Mouse (Mus musculus): Measurements from ENCODE around the gene Epb41l3.
"Not testable (repeated sequence)": the region's sequence is repeated elsewhere in the genome, so short reads cannot be mapped to it uniquely, and the experiment has no call there.

The Epb41l3 gene

GRCm38 (mm10) chr17:69105799-69106401 is 30.4 kb downstream of the Epb41l3 start:
- in situ Hi-C loops (cut with MboI; ENCODE audit: unreplicated experiment in 2 of 2): no loop called here

DNA sequence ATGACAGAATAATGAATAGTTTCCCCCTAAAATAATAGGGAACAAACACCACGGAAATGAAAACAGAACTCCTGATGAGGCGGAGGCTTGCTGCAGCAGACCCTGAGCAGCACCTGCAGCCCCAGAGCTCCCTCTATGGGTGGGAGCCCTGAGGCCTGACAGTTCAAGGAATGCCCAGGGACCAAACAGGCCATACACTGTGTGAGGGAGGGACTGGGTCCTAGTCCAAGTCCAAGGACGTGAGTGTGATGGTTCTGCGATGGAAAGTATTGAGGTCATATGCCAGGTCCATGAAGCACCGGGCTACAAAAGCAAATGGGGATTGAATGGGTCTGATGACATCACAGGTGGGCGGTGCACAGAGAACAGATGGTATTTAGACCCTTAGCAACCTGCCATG is 33.7 kb downstream of the Epb41l3 start:
- in situ Hi-C loops (cut with MboI; ENCODE audit: unreplicated experiment in 2 of 2): no loop called here

DNA sequence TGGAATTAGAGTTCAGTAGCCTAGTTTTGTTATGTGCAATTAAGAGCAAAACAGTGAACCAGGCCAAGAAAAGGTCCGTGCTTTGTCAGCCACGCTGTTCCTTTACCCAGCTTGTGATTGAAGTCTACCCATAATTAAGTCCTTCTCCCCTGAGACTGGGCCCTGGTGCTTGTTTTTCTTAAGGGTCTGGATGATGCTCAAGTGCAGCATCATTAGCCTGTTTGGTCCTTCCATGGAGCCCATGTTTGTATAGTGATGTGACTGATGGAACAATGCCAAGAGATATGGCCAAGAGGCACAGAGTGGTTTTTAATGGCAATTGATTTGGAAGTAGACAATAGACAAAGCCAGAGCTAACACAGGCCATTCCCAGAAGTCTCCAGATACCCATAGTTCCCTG is 36.7 kb downstream of the Epb41l3 start:
- in situ Hi-C loops (cut with MboI; ENCODE audit: unreplicated experiment in 2 of 2): no loop called here

DNA sequence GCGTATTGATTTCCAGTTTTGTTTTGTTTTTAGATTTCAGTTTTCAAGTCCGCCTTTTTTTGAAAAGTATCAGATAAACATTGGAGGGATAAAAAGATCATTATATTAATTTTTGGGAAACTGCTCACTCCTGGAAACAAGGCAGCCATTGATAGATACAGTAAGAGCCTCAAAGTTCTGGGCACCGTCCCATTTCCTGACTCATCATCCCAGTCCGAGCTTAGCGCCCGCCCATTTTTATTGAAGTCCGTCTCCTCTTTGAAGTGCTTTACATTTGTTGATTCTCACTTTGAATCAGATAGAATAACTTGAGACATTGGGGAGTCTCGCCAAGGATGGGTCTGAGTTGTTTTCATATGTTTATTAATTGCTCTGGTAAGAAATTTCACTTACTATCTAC is 43.7 kb downstream of the Epb41l3 start:
- in situ Hi-C loops (cut with MboI; ENCODE audit: unreplicated experiment in 2 of 2): no loop called here

DNA sequence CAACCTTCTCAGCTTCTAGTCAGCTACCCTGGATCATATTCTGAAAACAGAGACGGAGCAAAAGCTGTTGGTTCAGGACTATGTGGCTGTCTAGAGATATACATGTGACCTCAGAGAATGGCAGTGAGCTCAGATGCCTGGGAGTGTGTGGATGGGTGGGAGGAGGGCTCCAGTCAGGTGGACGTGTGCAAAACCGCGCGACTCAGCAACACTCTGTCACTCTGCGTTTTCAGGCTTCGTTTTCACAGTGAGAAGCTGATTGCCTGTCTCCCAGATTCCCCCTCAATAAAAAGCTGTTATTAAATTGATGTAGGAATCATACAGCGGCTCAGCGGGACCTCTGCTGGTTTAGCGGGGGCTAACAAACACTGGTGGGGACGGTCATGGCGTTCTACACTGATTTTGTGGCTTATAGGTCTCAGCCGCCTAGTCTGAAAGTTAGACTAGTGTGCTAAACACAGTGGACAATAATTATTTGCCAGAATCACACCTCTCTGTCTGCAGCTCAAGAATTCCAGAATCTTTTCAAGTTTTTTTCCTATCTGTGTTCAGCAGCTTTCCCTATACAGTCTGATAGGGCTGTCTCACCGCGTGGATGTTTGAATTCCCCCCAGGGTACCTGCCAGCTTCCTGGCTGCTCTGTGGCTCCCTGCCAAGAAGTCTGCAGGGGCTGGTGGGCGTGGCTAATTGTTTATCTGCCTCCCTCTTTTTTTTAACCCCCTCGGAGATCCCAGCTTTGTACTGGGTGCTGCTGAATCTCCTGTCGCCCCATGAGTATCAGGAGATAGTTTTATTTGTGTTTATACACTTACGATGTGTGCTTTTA is 45.3 kb downstream of the Epb41l3 start:
- in situ Hi-C loops (cut with MboI; ENCODE audit: unreplicated experiment in 2 of 2): no loop called here

GRCm38 (mm10) chr17:69122403-69122802 is 46.9 kb downstream of the Epb41l3 start:
- in situ Hi-C loops (cut with MboI; ENCODE audit: unreplicated experiment in 2 of 2): not testable (repeated sequence)

- in situ Hi-C loops (cut with MboI; ENCODE audit: unreplicated experiment in 2 of 2): no loop called here
Measured at GRCm38 (mm10) chr17:69127436-69127835, 52.0 kb downstream of the Epb41l3 start.

DNA sequence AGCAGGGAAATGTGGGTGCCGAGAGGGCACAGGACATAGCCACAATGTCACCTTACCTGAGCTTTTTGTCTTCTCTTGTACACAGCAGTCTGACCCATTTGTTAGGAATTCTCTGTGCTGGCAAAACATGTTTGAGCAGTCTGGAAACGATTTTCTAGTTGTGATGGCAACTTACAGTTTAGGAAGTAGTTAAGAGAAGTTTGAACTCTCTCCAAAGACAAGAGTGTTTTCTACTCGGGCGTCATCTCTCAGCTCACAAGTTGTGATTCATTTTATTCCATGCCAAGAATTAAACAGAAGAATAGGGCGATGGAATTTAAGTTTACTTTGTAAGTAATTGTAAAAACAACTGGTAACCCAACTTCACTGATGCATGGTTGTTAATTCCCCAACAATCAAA is 52.5 kb downstream of the Epb41l3 start:
- in situ Hi-C loops (cut with MboI; ENCODE audit: unreplicated experiment in 2 of 2): no loop called here

- in situ Hi-C loops (cut with MboI; ENCODE audit: unreplicated experiment in 2 of 2): no loop called here
Measured at GRCm38 (mm10) chr17:69129434-69129833, 54.0 kb downstream of the Epb41l3 start.

- in situ Hi-C loops (cut with MboI; ENCODE audit: unreplicated experiment in 2 of 2): no loop called here
Measured at GRCm38 (mm10) chr17:69143017-69143416, 67.5 kb downstream of the Epb41l3 start.

DNA sequence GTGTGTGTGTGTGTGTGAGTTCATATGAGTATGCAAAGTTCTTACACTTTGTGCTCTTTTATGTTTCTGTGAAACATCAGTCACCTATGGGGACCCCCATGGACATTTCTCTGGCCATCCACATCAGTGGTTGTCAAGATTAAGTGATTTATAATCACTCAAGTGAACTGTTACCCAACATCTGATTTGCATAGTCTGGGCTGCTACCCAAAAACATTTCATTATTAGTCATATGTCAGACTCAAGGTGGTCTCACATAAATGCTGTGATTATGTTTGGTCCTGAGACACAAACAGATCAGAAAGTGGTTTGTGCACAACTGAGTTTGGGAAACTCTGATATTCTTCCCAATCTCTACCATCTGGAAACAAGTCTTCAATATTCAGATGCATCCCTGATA is 75.3 kb downstream of the Epb41l3 start:
- in situ Hi-C loops (cut with MboI; ENCODE audit: unreplicated experiment in 2 of 2): no loop called here

- in situ Hi-C loops (cut with MboI; ENCODE audit: unreplicated experiment in 2 of 2): no loop called here
Measured at GRCm38 (mm10) chr17:69151281-69151680, 75.8 kb downstream of the Epb41l3 start.

- in situ Hi-C loops (cut with MboI; ENCODE audit: unreplicated experiment in 2 of 2): no loop called here
Measured at GRCm38 (mm10) chr17:69155034-69155433, 79.6 kb downstream of the Epb41l3 start.

DNA sequence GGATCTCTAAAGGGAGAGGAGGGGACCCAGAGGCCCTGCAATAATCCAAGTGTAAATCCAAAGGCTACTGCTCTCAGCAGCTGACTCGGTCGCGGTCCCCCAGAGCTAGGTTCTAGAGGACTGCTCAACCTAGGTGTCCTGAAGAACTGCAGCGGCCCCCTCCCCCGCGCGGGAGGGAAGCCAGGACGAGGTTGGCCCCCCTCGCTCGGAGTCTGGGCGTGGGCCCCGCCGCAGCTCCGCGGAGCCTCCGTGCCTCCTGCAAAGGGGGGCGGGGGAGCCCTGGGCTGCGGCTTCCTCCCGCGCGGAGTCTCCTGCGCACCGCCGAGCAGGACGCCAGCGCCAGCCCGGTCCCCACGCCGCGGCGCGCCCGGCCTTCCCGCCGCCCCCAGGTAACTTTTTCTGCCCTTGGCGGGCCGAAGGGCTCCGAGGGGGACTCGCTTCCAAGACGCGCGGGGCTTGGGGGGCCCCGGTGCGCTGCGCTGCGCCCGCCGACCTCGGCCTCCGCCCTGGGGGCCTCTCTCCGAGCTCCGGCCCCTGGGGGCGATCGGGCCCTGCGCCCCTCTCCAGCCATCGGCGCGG is 81.1 kb downstream of the Epb41l3 start:
- in situ Hi-C loops (cut with MboI; ENCODE audit: unreplicated experiment in 2 of 2): no loop called here

DNA sequence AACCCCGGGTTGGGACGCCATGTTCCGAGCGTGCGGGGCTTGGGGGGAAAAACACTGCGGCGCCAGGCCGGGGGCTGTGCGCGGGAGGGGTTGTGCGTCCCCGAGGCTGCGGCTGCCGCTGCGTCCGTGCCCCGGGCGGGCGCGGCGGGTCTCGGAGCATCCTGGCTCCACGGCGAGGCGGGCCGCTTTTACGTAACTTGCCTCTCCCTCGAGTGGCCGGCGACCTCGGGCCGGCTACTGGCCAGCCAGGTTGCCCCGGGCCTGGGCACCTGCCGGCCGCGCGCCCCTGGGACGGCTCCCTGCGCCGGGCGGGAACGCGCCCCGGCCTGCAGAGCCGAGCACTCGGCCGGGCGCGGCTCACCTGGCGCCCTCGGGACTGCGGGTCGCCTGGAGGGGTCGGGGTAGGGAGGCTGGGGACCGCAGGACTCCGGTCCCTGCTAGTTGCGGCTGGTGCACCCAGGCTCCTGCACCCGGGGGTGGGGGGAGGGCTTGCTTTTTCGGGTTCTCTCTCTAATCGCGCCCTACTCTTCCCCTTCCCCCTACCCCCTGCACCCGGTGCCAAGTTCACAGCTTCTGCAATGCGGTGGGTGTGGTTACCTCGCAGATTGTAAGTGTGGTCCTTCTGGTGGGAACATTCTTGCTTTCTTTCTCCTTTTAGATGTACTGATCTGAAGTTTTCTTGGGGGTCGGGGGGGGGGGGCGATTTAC is 81.8 kb downstream of the Epb41l3 start:
- in situ Hi-C loops (cut with MboI; ENCODE audit: unreplicated experiment in 2 of 2): no loop called here

DNA sequence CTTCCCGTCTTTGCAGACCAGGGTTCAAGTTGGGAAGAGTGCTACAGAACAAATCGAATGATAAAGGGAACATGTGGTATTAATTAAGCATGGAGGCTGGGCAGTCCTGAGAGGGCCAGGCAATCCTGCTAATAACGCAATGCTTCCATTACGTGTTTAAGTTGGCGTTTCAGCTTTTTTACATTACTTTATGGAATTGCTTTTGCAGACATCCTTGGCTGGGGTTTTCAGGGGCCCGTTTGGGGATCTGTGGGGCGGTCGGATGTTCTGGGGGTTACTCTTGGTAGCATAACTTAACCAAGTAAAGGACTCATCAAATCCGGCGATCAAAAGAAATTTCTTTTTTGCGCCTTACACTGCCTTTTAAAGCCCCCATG is 82.3 kb downstream of the Epb41l3 start:
- in situ Hi-C loops (cut with MboI; ENCODE audit: unreplicated experiment in 2 of 2): no loop called here

- in situ Hi-C loops (cut with MboI; ENCODE audit: unreplicated experiment in 2 of 2): no loop called here
Measured at GRCm38 (mm10) chr17:69158690-69159089, 83.2 kb downstream of the Epb41l3 start.

GRCm38 (mm10) chr17:69162731-69163130 is 87.2 kb downstream of the Epb41l3 start:
- in situ Hi-C loops (cut with MboI; ENCODE audit: unreplicated experiment in 2 of 2): no loop called here

DNA sequence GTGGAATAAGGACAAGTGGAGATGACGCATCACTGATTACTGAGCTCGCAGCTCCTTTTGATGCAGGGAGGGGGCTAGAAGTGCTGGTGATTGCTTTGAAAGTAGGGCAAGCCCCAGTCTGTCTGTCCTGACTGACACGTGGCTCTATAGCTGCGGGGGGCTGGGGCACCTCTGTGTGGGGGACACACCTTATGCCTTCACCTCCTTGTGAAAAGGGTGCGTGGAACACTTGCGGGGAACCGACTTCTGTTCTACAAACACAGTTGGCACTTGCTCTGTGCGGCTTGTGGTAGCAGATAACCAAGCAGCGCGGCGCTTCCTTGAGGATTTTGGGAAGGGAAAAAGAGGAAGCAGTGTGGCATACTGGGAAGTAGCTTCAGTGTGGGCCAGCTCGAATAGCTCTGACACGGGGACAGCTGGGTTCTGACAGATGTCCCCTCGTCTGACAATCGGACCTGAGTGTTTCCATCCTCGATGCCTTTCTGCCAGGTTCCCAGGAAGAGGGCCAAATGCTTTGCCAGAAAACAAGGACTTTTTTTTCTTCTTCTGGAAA is 101.5 kb downstream of the Epb41l3 start:
- in situ Hi-C loops (cut with MboI; ENCODE audit: unreplicated experiment in 2 of 2): no loop called here

DNA sequence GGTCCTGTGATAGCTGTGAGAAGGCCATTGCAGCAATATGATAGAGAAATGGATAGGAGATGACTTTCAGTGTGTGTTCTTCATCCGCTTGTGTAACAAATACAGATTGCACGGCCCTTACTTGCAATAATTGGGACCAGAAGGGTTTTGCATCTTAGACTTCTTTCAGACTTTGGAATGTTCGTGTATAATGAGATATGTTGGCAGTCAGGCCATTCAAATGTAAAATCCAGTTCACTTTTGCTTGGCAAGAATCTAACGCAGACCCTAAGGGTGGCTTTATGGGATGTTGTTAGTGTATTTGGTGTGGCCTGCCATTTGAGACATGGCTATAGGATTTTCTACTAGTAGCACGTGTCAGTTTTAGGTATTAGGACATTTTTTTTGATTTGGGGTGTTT is 102.5 kb downstream of the Epb41l3 start:
- in situ Hi-C loops (cut with MboI; ENCODE audit: unreplicated experiment in 2 of 2): no loop called here

- in situ Hi-C loops (cut with MboI; ENCODE audit: unreplicated experiment in 2 of 2): no loop called here
Measured at GRCm38 (mm10) chr17:69180905-69181559, 105.5 kb downstream of the Epb41l3 start.
